In the genomic region with DNA sequence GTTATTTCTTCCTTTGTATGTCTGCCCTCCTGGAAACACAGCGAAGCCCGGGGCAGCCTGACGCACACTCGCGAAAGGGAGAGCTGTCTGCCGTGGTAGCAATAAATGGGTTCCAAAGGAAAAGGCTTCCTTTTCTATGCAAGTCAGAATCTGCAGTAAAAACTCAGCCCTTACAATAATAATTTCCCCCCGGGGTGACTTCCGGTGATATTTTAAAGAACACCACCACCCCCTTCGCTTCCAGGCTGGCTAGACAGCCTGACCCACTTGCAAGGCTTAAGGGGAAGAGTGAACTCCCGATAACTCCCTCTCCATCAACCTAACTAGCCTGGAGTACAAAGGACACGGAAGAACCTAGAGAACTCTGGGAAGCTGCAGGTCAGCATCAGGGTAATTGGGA, we compare ENCODE assay signal across 17 mouse cellular contexts.
A peak's percentile ranks its signal among the peaks of the same experiment; 100 is the strongest.
DNase-seq lines count a peak whose midpoint lies in the region; ATAC-seq and TF ChIP-seq lines count a peak whose summit lies in the region.
"Had no signal": no experiment of that assay in that cellular context is flagged by ENCODE, and none has a peak within 500 bp of the region (broad histone marks: within the 10 kb centered on the region; RNA-seq: fewer than 3 reads in every experiment).

No protein-coding gene starts in this region.

- no peak for TF ChIP-seq POLR2A in brain, embryonic 14.5 days (IDR thresholded peaks at IDR 0.05; ENCODE audit: borderline replicate concordance, extremely low read depth, insufficient read depth, insufficient read length, poor library complexity, severe bottlenecking)

- DNase-seq in forebrain, embryonic 11.5 days (ENCODE audit: low spot score): no peak
- no peak for DNase-seq in forebrain, embryonic 10.5 days (ENCODE audit: extremely low spot score, low spot score)
- peak; percentile 76 for DNase-seq in brain, embryonic 14.5 days (ENCODE audit: low read depth)
- DNase-seq: cerebellum, adult 9-11 months; gastrocnemius, postnatal 14 days; heart, postnatal 4 days; kidney, adult 18-20 months; lung, postnatal 14 days; right cerebral cortex, postnatal 4 days; thymus, adult 2 months had no signal

- H3K9ac ChIP-seq in forebrain, embryonic 11.5 days (ENCODE audit: low read length): no peak overlapping the region
- peak overlapping the region; percentile 53; the same call in 1 of the 2 replicates for H3K9ac ChIP-seq in hindbrain, embryonic 13.5 days
- no peak overlapping the region for H3K9ac ChIP-seq in neural tube, embryonic 12.5 days
- H3K9ac ChIP-seq in heart, embryonic 12.5 days: no peak overlapping the region
- H3K9ac ChIP-seq: liver, embryonic 14.5 days had no signal

- peaks cover 2% of the 10 kb centered on the region; the same call in 1 of the 2 replicates for H3K4me1 ChIP-seq in forebrain, embryonic 11.5 days (replicated peaks; ENCODE audit: control insufficient read depth, insufficient read depth, low read length)
- H3K4me1 ChIP-seq in forebrain, embryonic 10.5 days: peaks cover 20% of the 10 kb centered on the region
- H3K4me1 ChIP-seq in hindbrain, embryonic 13.5 days (replicated peaks): peaks cover 27% of the 10 kb centered on the region
- H3K4me1 ChIP-seq in neural tube, embryonic 12.5 days: 0 out of 2 replicates have a peak, but pooled peaks cover 14% of the 10 kb centered on the region
- H3K4me1 ChIP-seq in heart, embryonic 12.5 days (replicated peaks): no peaks in the 10 kb centered on the region

- 0 out of 2 replicates have a peak overlapping the region, but pooled peaks have one; percentile 43 for H3K27ac ChIP-seq in forebrain, embryonic 11.5 days (ENCODE audit: low read depth, low read length)
- H3K27ac ChIP-seq in forebrain, embryonic 10.5 days: no peak overlapping the region; the same call in 1 of the 2 replicates
- peak overlapping the region; percentile 89 for H3K27ac ChIP-seq in hindbrain, embryonic 13.5 days
- H3K27ac ChIP-seq in neural tube, embryonic 12.5 days: no peak overlapping the region; the same call in 1 of the 2 replicates
- H3K27ac ChIP-seq in heart, embryonic 12.5 days (ENCODE audit: poor library complexity, severe bottlenecking): no peak overlapping the region
- H3K27ac ChIP-seq: liver, embryonic 14.5 days had no signal

- no peak for TF ChIP-seq CTCF in brain, embryonic 14.5 days (IDR thresholded peaks at IDR 0.05; ENCODE audit: borderline replicate concordance, extremely low read depth, insufficient read depth, insufficient read length)

- H3K4me2 ChIP-seq in forebrain, embryonic 11.5 days (ENCODE audit: low read depth, low read length, severe bottlenecking): no peak overlapping the region
- H3K4me2 ChIP-seq in hindbrain, embryonic 13.5 days: peak overlapping the region; percentile 4; the same call in 1 of the 2 replicates
- H3K4me2 ChIP-seq in neural tube, embryonic 12.5 days (replicated peaks): peak overlapping the region; percentile 33
- no peak overlapping the region for H3K4me2 ChIP-seq in heart, embryonic 12.5 days

- no peaks in the 10 kb centered on the region for H3K36me3 ChIP-seq in forebrain, embryonic 11.5 days (ENCODE audit: control insufficient read depth, insufficient read depth, low read length)
- no peaks in the 10 kb centered on the region for H3K36me3 ChIP-seq in forebrain, embryonic 10.5 days (replicated peaks)
- no peaks in the 10 kb centered on the region for H3K36me3 ChIP-seq in hindbrain, embryonic 13.5 days
- H3K36me3 ChIP-seq in neural tube, embryonic 12.5 days: no peaks in the 10 kb centered on the region
- no peaks in the 10 kb centered on the region for H3K36me3 ChIP-seq in heart, embryonic 12.5 days

- H3K27me3 ChIP-seq in forebrain, embryonic 11.5 days (ENCODE audit: control insufficient read depth, insufficient read depth, low read length): no peaks in the 10 kb centered on the region
- no peaks in the 10 kb centered on the region for H3K27me3 ChIP-seq in forebrain, embryonic 10.5 days (ENCODE audit: poor library complexity, severe bottlenecking)
- H3K27me3 ChIP-seq in hindbrain, embryonic 13.5 days: no peaks in the 10 kb centered on the region
- H3K27me3 ChIP-seq in neural tube, embryonic 12.5 days (replicated peaks): no peaks in the 10 kb centered on the region
- no peaks in the 10 kb centered on the region for H3K27me3 ChIP-seq in heart, embryonic 12.5 days (replicated peaks)

- no peak for ATAC-seq in forebrain, embryonic 11.5 days (replicated peaks; ENCODE audit: low FRiP score)
- no peak for ATAC-seq in hindbrain, embryonic 13.5 days (ENCODE audit: low FRiP score)
- ATAC-seq in neural tube, embryonic 12.5 days (ENCODE audit: low FRiP score, low read depth): no peak
- ATAC-seq in megakaryocyte-erythroid progenitor cell, adult 5-6 weeks (replicated peaks; ENCODE audit: low FRiP score, low TSS enrichment, poor library complexity, severe bottlenecking): no peak
- ATAC-seq in cerebellum, adult (ENCODE audit: insufficient number of reproducible peaks, low FRiP score, low TSS enrichment): no peak
- no peak for ATAC-seq in heart, embryonic 12.5 days (ENCODE audit: insufficient number of reproducible peaks, low FRiP score)

- WGBS in forebrain, embryonic 11.5 days: 65% methylated on average over 11 of the region's 11 CpGs
- WGBS in forebrain, embryonic 10.5 days: 77% methylated on average over 11 of the region's 11 CpGs
- WGBS in hindbrain, embryonic 13.5 days: 48% methylated on average over 11 of the region's 11 CpGs
- WGBS in neural tube, embryonic 12.5 days: 32% methylated on average over 11 of the region's 11 CpGs
- 70% methylated on average over 11 of the region's 11 CpGs for WGBS in heart, embryonic 12.5 days

- no peaks in the 10 kb centered on the region for H3K9me3 ChIP-seq in forebrain, embryonic 11.5 days (ENCODE audit: control insufficient read depth, low read length)
- no peaks in the 10 kb centered on the region for H3K9me3 ChIP-seq in forebrain, embryonic 10.5 days
- no peaks in the 10 kb centered on the region for H3K9me3 ChIP-seq in hindbrain, embryonic 13.5 days
- H3K9me3 ChIP-seq in neural tube, embryonic 12.5 days: no peaks in the 10 kb centered on the region
- H3K9me3 ChIP-seq in heart, embryonic 12.5 days (replicated peaks): no peaks in the 10 kb centered on the region

- H3K4me3 ChIP-seq in forebrain, embryonic 11.5 days (ENCODE audit: low read depth, low read length): no peak overlapping the region
- H3K4me3 ChIP-seq in forebrain, embryonic 10.5 days: no peak overlapping the region
- no peak overlapping the region for H3K4me3 ChIP-seq in hindbrain, embryonic 13.5 days
- no peak overlapping the region for H3K4me3 ChIP-seq in neural tube, embryonic 12.5 days
- H3K4me3 ChIP-seq in heart, embryonic 12.5 days: no peak overlapping the region
- H3K4me3 ChIP-seq: erythroblast, embryonic 14.5 days had no signal

Comparison
In these comparisons a context has a peak if more than half of its experiments do, and no peak if none do; other contexts are left out.
1. H3K27ac ChIP-seq: peak in forebrain, embryonic 11.5 days (single experiment) and hindbrain, embryonic 13.5 days (single experiment); none in forebrain, embryonic 10.5 days (single experiment), neural tube, embryonic 12.5 days (single experiment) and heart, embryonic 12.5 days (single experiment).
2. H3K4me2 ChIP-seq: peak in hindbrain, embryonic 13.5 days (single experiment) and neural tube, embryonic 12.5 days (single experiment); none in forebrain, embryonic 11.5 days (single experiment) and heart, embryonic 12.5 days (single experiment).